Comparison of ENCODE assay signal across 10 mouse cellular contexts in the genomic region with DNA sequence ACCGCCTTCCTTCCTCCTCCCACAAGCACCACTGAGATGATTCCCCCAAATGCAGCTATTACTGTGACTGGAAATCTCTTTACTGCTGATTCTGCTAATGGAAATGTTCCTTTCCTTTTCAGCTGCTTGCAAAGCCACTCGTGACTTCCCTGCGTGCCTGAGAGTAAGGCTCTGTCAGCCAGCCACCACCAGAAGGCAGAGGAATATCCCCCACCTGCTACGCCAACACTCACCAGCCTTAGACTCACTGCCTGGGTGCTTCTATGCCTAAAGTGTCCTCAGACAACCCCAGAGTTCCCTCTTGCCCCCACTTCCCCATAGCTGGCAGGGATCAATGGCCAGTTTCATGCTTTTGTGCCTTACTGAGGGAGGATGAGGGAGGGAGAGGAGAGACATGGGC. TPM values are rescaled to one million over a fixed set of nuclear protein-coding genes. Genes with fewer than 3 reads are reported as not detected.
DNase-seq lines count a peak whose midpoint lies in the region.
"Had no signal": no experiment of that assay in that cellular context is flagged by ENCODE, and none has a peak within 500 bp of the region (broad histone marks: within the 10 kb centered on the region; RNA-seq: fewer than 3 reads in every experiment).

No protein-coding gene starts in this region.

- intact Hi-C loops in gastrocnemius, postnatal 14 days (cut with DNase I; ENCODE audit: low total_unique reads), result no loop called here

- DNase-seq in layer of hippocampus, adult 11-12 months (ENCODE audit: low spot score), result peak; percentile 25
- no peak for DNase-seq in layer of hippocampus, postnatal 25 days (ENCODE audit: extremely low spot score in 1 of 2, low spot score in 1 of 2)
- peak; percentile 24 to 37 for DNase-seq in cerebellum, postnatal 25 days
- DNase-seq in layer of hippocampus, adult 8-10 months (ENCODE audit: low spot score in 2 of 2), result peak; percentile 39 to 46
- DNase-seq in right cerebral cortex, adult 2 months (ENCODE audit: low spot score in 2 of 2), result peak; percentile 36 to 44
- no peak for DNase-seq in adrenal gland, adult (ENCODE audit: inconsistent age in 2 of 2, low spot score in 1 of 2)
- DNase-seq in gastrocnemius, postnatal 14 days, result no peak
- DNase-seq in adrenal gland, postnatal 10 days, result no peak
- DNase-seq: heart, postnatal 14 days; lung, postnatal 10 days had no signal

RNA-seq across cellular contexts. Expression of a gene that starts 11.1 kb away (rescaled TPM):
- 10 to 100 TPM; 23.1 to 26.2 TPM for total RNA-seq in layer of hippocampus, postnatal 25 days (2021)
- total RNA-seq in layer of hippocampus, adult 8-10 months (2022), result 10 to 100 TPM; 26.5 to 27.7 (median 27.3) TPM
- 1 to 10 TPM in 1 of 2 experiments, under 1 TPM in 1; 0.78 to 1.6 TPM for total RNA-seq in gastrocnemius, postnatal 14 days (2021)
- 1 to 10 TPM; 2.7 to 3.2 TPM for total RNA-seq in adrenal gland, postnatal 10 days (2021)

Comparison
In these comparisons a context has a peak if more than half of its experiments do, and no peak if none do; other contexts are left out.
1. DNase-seq: peak in layer of hippocampus, adult 11-12 months (single experiment), cerebellum, postnatal 25 days (2 of 2), layer of hippocampus, adult 8-10 months (2 of 2) and right cerebral cortex, adult 2 months (2 of 2); none in layer of hippocampus, postnatal 25 days (0 of 2), adrenal gland, adult (0 of 2), gastrocnemius, postnatal 14 days (single experiment) and adrenal gland, postnatal 10 days (single experiment).
2. RNA of a gene that starts 11.1 kb away (total RNA-seq): 26.5 to 27.7 TPM in layer of hippocampus, adult 8-10 months and 23.1 to 26.2 TPM in layer of hippocampus, postnatal 25 days; 2.7 to 3.2 TPM in adrenal gland, postnatal 10 days and 0.78 to 1.6 TPM in gastrocnemius, postnatal 14 days; every median in the first group is over 4 times any median in the second.